ENCODE assay signal across 10 mouse cellular contexts in the genomic region with DNA sequence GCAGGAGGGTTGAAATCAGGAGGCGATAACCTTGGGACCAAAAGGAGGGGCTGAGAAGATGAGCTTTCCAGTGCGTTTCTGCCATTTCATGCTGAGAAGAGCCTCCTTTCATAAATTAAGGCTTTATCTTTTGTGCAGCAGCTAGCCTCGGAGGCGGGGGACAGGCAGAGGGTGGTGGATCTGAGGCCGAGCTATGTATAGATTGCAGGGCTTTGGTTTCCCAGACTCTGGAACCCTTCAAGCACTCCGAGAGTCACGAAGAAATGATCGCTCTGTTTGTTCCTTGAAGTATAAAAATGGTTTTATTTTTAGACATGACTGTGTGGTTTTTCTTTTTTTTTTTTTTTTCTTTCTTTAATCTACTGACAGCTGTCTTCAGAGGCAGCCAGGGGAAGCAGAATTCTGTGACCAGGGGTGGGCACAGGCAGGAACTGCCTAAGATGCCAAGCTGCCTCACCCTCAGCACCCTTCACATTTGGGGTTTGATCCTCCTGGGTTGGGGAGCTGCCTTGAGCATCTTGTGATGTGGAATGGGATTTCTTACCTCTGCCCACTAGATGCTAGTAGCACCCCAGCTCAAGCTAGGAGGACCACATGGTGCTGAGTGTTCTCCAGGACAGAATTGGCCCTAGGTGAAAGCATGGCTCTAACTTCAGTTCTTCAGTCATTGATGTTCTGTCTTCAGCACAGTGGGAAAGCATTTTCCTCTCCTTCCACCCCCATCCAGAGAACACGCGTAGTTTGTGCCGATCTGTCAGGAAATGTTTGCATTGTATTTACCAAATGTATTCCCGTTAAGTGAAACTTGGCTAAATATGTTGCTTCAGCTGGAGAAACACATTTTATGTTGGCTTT.
A peak's percentile ranks its signal among the peaks of the same experiment; 100 is the strongest.
DNase-seq lines count a peak whose midpoint lies in the region; ATAC-seq lines count a peak whose summit lies in the region.
"Had no signal": no experiment of that assay in that cellular context is flagged by ENCODE, and none has a peak within 500 bp of the region (broad histone marks: within the 10 kb centered on the region; RNA-seq: fewer than 3 reads in every experiment).

No protein-coding gene starts in this region.

- ATAC-seq in heart, embryonic 16.5 days (replicated peaks; ENCODE audit: extremely low read depth, insufficient read depth, low FRiP score) = no peak
- ATAC-seq in common myeloid progenitor, adult 5-6 weeks (replicated peaks; ENCODE audit: low read depth, poor library complexity, severe bottlenecking) = peak; percentile 87
- peak; percentile 65 for ATAC-seq in hindbrain, embryonic 16.5 days
- ATAC-seq in neural tube, embryonic 15.5 days (ENCODE audit: low FRiP score) = no peak

- H3K4me3 ChIP-seq in heart, embryonic 16.5 days (ENCODE audit: low read length) = no peak overlapping the region
- no peak overlapping the region for H3K4me3 ChIP-seq in hindbrain, embryonic 16.5 days (ENCODE audit: low read length)
- no peak overlapping the region for H3K4me3 ChIP-seq in neural tube, embryonic 15.5 days (replicated peaks)
- H3K4me3 ChIP-seq: embryonic facial prominence, embryonic 15.5 days had no signal

- no peaks in the 10 kb centered on the region for H3K27me3 ChIP-seq in heart, embryonic 16.5 days (ENCODE audit: control insufficient read depth, insufficient read depth, low read length)
- no peaks in the 10 kb centered on the region for H3K27me3 ChIP-seq in hindbrain, embryonic 16.5 days (replicated peaks; ENCODE audit: control insufficient read depth, insufficient read depth, low read length)
- no peaks in the 10 kb centered on the region for H3K27me3 ChIP-seq in neural tube, embryonic 15.5 days (replicated peaks)
- H3K27me3 ChIP-seq: CH12.LX; embryonic facial prominence, embryonic 15.5 days had no signal

- H3K36me3 ChIP-seq in heart, embryonic 16.5 days (ENCODE audit: control insufficient read depth, insufficient read depth) = no peaks in the 10 kb centered on the region
- no peaks in the 10 kb centered on the region for H3K36me3 ChIP-seq in hindbrain, embryonic 16.5 days (ENCODE audit: control insufficient read depth, insufficient read depth, low read length)
- no peaks in the 10 kb centered on the region for H3K36me3 ChIP-seq in neural tube, embryonic 15.5 days
- H3K36me3 ChIP-seq: embryonic facial prominence, embryonic 15.5 days had no signal

- H3K9me3 ChIP-seq in heart, embryonic 16.5 days (replicated peaks; ENCODE audit: control insufficient read depth, low read length) = no peaks in the 10 kb centered on the region
- no peaks in the 10 kb centered on the region for H3K9me3 ChIP-seq in hindbrain, embryonic 16.5 days (ENCODE audit: control insufficient read depth, low read length)
- no peaks in the 10 kb centered on the region for H3K9me3 ChIP-seq in neural tube, embryonic 15.5 days (replicated peaks)
- H3K9me3 ChIP-seq: embryonic facial prominence, embryonic 15.5 days had no signal

- H3K9ac ChIP-seq in heart, embryonic 16.5 days (ENCODE audit: low read length) = no peak overlapping the region
- no peak overlapping the region; the same call in 1 of the 2 replicates for H3K9ac ChIP-seq in hindbrain, embryonic 16.5 days (ENCODE audit: low read depth, low read length)
- H3K9ac ChIP-seq in neural tube, embryonic 15.5 days (replicated peaks) = no peak overlapping the region
- H3K9ac ChIP-seq: embryonic facial prominence, embryonic 15.5 days had no signal

- H3K4me2 ChIP-seq in heart, embryonic 16.5 days (ENCODE audit: low read depth, low read length) = 0 out of 2 replicates have a peak overlapping the region, but pooled peaks have one; percentile 5
- no peak overlapping the region; the same call in 1 of the 2 replicates for H3K4me2 ChIP-seq in hindbrain, embryonic 16.5 days (ENCODE audit: low read length)
- H3K4me2 ChIP-seq in neural tube, embryonic 15.5 days = no peak overlapping the region
- H3K4me2 ChIP-seq: embryonic facial prominence, embryonic 15.5 days had no signal

- peaks cover 4% of the 10 kb centered on the region for H3K4me1 ChIP-seq in heart, embryonic 16.5 days (ENCODE audit: control insufficient read depth, insufficient read depth, low read length)
- H3K4me1 ChIP-seq in hindbrain, embryonic 16.5 days (ENCODE audit: control insufficient read depth, insufficient read depth, low read depth, low read length) = no peaks in the 10 kb centered on the region
- H3K4me1 ChIP-seq in neural tube, embryonic 15.5 days = peaks cover 4% of the 10 kb centered on the region
- H3K4me1 ChIP-seq: embryonic facial prominence, embryonic 15.5 days had no signal

- H3K27ac ChIP-seq in heart, embryonic 16.5 days (ENCODE audit: low read length) = no peak overlapping the region; the same call in 1 of the 2 replicates
- H3K27ac ChIP-seq in hindbrain, embryonic 16.5 days (ENCODE audit: low read depth, low read length) = 0 out of 2 replicates have a peak overlapping the region, but pooled peaks have one; percentile 17
- peak overlapping the region; percentile 18 for H3K27ac ChIP-seq in neural tube, embryonic 15.5 days (replicated peaks)
- H3K27ac ChIP-seq: embryonic facial prominence, embryonic 15.5 days had no signal

- no peak for DNase-seq in heart, adult 9 months (ENCODE audit: low spot score in 2 of 2)
- no peak for DNase-seq in gastrocnemius, postnatal 25 days
- DNase-seq in embryo, embryonic 10.5 days (ENCODE audit: low spot score) = no peak
- no peak for DNase-seq in kidney, adult 18-20 months

- WGBS in heart, embryonic 16.5 days = 54% methylated on average over 12 of the region's 12 CpGs
- WGBS in hindbrain, embryonic 16.5 days = 61% methylated on average over 12 of the region's 12 CpGs
- 63% methylated on average over 12 of the region's 12 CpGs for WGBS in neural tube, embryonic 15.5 days

Comparison
In these comparisons a context has a peak if more than half of its experiments do, and no peak if none do; other contexts are left out.
1. ATAC-seq: peak in common myeloid progenitor, adult 5-6 weeks (single experiment) and hindbrain, embryonic 16.5 days (single experiment); none in heart, embryonic 16.5 days (single experiment) and neural tube, embryonic 15.5 days (single experiment).